Mouse (Mus musculus) midbrain, embryonic 14.5 days (tissue): ENCODE measurements around the gene Arhgef3. TPM values are rescaled to one million over a fixed set of nuclear protein-coding genes. Genes with fewer than 3 reads are reported as not detected.
A peak's percentile ranks its signal among the peaks of the same experiment; 100 is the strongest.

Source experiments
- ATAC-seq: fragments of 200-750 bp; cut with Nextera tagmentation; 2 replicates; pipeline ENCODE4 v1.8.0; 2017; ENCODE audit warnings: moderate number of reproducible peaks, moderate library complexity; ENCODE audit not compliant: low FRiP score, low TSS enrichment
- DNase-seq: peaks from one replicate; pipeline ENCODE4 v3.0.0-alpha.2; 2015
- H3K27ac ChIP-seq: fragments of 300-500 bp; sonication (generic); replicated peaks from 2 replicates; pipeline ENCODE4 v1.5.1; 2014; ENCODE audit warnings: mild to moderate bottlenecking, low read depth, low read length, moderate library complexity
- H3K27me3 ChIP-seq: fragments of 300-500 bp; sonication (generic); 2 replicates; pipeline ENCODE4 v1.6.1; 2014; ENCODE audit warnings: low read length, control low read depth, mixed read lengths; ENCODE audit not compliant: control insufficient read depth, insufficient read depth
- H3K36me3 ChIP-seq: fragments of 300-500 bp; sonication (generic); 2 replicates; pipeline ENCODE4 v1.6.1; 2014; ENCODE audit warnings: low read length, control low read depth; ENCODE audit not compliant: control insufficient read depth, insufficient read depth
- H3K4me1 ChIP-seq: fragments of 300-500 bp; sonication (generic); 2 replicates; pipeline ENCODE4 v1.6.1; 2014; ENCODE audit warnings: mild to moderate bottlenecking, antibody characterized with exemption, low read length, control low read depth; ENCODE audit not compliant: control insufficient read depth, insufficient read depth
- H3K4me2 ChIP-seq: fragments of 300-500 bp; sonication (generic); 2 replicates; pipeline ENCODE4 v1.6.1; 2014; ENCODE audit warnings: mild to moderate bottlenecking, low read length, moderate library complexity
- H3K4me3 ChIP-seq: fragments of 300-500 bp; sonication (generic); replicated peaks from 2 replicates; pipeline ENCODE4 v1.5.1; 2014; ENCODE audit warnings: low read depth, low read length
- H3K9ac ChIP-seq: fragments of 300-500 bp; sonication (generic); replicated peaks from 2 replicates; pipeline ENCODE4 v1.6.1; 2014; ENCODE audit warnings: mild to moderate bottlenecking, low read length, moderate library complexity
- H3K9me3 ChIP-seq: fragments of 300-500 bp; sonication (generic); 2 replicates; pipeline ENCODE4 v1.6.1; 2016; ENCODE audit warnings: low read length, control low read depth, mixed read lengths; ENCODE audit not compliant: control insufficient read depth
- WGBS: fragments of 180-500 bp; shearing (Covaris S2); extraction: QIAGEN DNeasy Blood & Tissue Kit; methylation state at CpG from one replicate; pipeline ENCODE4 v1.1.7; 2014; 5-methylcytosine and 5-hydroxymethylcytosine counted together
- polyA plus RNA-seq: library from polyadenylated mRNA; unstranded; fragments of >200 nt; fragmentation: Nextera tagmentation; extraction: Ambion mirVana; gene quantifications from 2 replicates; pipeline ENCODE4 v1.2.1, GENCODE M21; 2014

Gene Arhgef3
- polyA plus RNA-seq, 1 experiment from 2014 or later: 5.3 TPM

DNA sequence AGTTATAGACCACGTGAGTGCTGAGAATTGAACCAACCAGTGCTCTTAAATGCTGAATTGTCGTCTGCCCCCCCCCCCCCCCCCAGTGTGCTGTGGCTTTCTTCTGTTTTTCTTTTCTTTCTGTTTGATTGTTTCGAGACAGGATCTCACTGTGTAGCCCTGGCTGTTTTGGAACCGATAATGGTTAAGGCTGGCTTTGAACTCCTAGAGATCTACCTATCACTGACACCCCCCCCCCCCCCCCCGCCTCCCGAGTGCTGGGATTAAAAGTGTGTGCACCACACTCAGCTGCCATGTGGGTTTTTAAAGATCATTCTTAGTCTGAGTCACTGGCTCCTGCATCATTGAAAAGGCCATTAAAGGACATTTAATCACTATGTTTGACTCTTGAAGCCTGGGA is 147.7 kb downstream of the Arhgef3 start:
- Histone ChIP-seq H3K4me3 (no peak overlapping the region), H3K4me1 (peaks cover 3% of the 10 kb centered on the region; the same call in 1 of the 2 replicates), H3K27me3 (no peaks in the 10 kb centered on the region), H3K27ac (no peak overlapping the region), H3K4me2 (no peak overlapping the region), H3K9me3 (no peaks in the 10 kb centered on the region), H3K9ac (no peak overlapping the region), H3K36me3 (no peaks in the 10 kb centered on the region)
- DNase-seq (no peak), ATAC-seq (no peak)
- 65% methylated on average over 6 of the region's 6 CpGs for WGBS

DNA sequence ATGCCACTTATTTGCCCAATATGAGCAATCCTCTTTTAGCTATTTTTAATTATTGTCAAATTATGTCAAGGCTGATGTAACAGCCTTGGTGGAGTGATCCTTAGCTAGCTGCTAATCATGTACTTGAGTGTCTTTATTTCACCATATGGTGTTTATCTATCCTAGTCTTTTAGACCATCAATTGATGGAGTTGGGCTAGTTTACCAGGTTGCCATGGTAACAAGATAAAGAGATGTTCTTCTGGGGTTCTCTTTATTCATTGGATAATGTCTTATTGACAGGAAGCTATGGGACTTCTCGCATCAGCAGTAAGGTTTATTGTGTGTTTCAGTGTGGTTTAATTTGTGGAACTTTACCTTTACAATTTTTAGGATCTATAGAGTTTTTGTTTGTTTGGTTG is 151.9 kb downstream of the Arhgef3 start:
- peak; percentile 32 for DNase-seq
- WGBS: 59% methylated on average over 1 of the region's 1 CpGs
- H3K9ac ChIP-seq: no peak overlapping the region

DNA sequence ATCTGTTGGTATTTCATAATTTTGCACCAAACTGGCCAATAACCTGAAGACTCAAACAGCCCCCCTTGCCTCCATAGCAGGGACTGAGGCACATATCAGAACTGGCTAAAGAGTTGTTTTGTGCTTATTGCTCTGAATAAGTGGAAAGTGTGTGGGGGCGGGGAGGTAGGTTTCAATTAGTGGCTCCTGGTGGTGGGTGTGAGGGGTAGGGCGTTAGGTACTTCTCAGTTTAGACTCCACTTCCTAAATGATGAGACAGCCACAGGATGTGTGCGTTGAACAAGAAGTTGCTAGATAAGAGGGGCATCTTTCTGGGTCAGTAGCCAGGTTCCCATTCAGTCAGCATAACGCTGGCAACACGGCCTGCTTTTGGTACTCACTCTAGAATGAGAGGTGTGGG is 153.4 kb downstream of the Arhgef3 start:
- H3K36me3 ChIP-seq: no peaks in the 10 kb centered on the region
- no peak overlapping the region for H3K4me2 ChIP-seq
- H3K27me3 ChIP-seq: no peaks in the 10 kb centered on the region
- peaks cover 20% of the 10 kb centered on the region for H3K4me1 ChIP-seq
- ATAC-seq: no peak
- no peaks in the 10 kb centered on the region for H3K9me3 ChIP-seq
- no peak overlapping the region for H3K9ac ChIP-seq
- H3K4me3 ChIP-seq: no peak overlapping the region
- H3K27ac ChIP-seq: no peak overlapping the region
- WGBS: 63% methylated on average over 5 of the region's 5 CpGs
- no peak for DNase-seq

More for the DNA sequence above, 151.9 kb downstream of the Arhgef3 start:
- Histone ChIP-seq H3K4me2 (no peak overlapping the region), H3K27ac (no peak overlapping the region), H3K9me3 (no peaks in the 10 kb centered on the region), H3K36me3 (no peaks in the 10 kb centered on the region), H3K4me3 (no peak overlapping the region), H3K27me3 (no peaks in the 10 kb centered on the region), H3K4me1 (peaks cover 7% of the 10 kb centered on the region)
- no peak for ATAC-seq

DNA sequence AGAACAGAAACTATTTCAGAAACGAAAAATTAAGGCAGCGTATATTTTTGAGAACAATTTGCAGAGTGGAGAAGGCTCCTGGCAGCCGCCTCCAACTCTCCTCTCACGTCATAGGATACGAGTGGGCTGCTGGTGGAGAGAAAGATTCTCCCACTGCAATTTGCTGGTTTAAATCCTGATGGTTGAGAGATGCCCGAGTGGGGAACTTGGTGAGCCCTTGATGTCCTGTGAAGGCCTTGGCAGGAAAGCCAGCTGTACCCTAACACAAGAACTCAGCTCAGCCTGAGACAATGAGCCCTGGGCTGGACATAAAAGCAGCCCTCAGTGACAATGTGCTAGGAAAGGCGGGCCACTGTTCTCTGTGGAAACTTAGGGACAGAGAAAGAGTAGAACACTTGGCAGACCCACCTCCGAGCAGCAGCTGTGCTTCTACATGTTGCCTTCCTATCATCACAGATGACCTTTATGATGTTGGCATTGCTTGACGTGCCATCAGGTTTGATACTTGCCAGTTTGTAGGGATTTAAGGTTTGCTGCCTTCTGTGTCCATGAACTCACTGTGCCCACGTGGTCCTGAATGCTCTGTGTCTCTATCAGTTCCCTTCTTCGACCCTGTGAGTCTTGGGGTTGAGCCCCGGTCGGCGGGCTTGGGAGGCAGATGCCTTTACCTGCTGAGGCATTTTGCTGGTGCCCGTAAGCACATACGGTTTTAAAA is 154.4 kb downstream of the Arhgef3 start:
- Histone ChIP-seq H3K4me3 (no peak overlapping the region), H3K36me3 (no peaks in the 10 kb centered on the region), H3K9me3 (no peaks in the 10 kb centered on the region), H3K9ac (no peak overlapping the region), H3K27ac (no peak overlapping the region), H3K4me1 (peaks cover 20% of the 10 kb centered on the region), H3K4me2 (no peak overlapping the region), H3K27me3 (no peaks in the 10 kb centered on the region)
- 84% methylated on average over 16 of the region's 16 CpGs for WGBS
- ATAC-seq (no peak), DNase-seq (no peak)

DNA sequence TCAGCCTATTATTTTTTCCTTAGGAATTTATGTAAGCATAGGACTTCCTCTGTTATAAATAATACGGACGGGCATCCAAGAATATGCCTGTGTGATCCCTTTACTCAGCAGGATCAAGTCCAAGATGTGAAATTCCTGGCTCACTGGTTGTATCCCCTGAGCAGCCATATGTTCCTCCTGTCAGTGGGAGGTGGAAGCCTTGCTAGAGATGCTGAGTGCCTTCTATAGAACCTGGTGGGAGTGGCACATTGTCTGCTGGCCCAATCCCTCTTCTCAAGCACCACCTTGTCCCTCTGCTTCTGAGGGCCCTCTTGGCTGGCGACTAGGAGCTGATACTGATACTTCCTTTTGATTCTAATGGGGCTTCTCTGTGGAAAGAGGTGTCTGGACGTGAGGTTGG is 155.1 kb downstream of the Arhgef3 start:
- DNase-seq (no peak), ATAC-seq (no peak)
- WGBS: 74% methylated on average over 4 of the region's 4 CpGs

DNA sequence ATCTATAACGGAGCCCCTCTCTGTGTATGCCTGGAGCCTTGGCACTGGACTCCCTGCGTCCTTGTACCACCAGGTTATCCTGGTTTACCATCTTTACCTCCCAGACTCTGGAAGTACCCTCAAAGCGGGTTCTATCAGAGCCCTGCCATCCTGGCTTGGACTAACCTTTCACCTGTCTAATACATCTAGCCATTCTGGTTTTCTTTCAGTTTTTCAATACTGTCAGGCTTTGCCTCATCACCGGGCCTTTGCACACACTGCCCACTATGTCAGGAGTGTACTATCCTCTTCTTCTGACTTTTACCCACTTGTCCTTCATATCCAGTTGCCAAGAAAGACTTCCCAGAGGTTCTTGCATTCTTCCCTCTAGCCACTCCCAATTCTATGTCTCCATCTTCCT is 155.8 kb downstream of the Arhgef3 start:
- H3K36me3 ChIP-seq: no peaks in the 10 kb centered on the region
- no peaks in the 10 kb centered on the region for H3K9me3 ChIP-seq
- H3K4me3 ChIP-seq: no peak overlapping the region
- H3K4me1 ChIP-seq: peaks cover 20% of the 10 kb centered on the region
- no peaks in the 10 kb centered on the region for H3K27me3 ChIP-seq
- 93% methylated on average over 4 of the region's 4 CpGs for WGBS
- no peak overlapping the region for H3K27ac ChIP-seq
- H3K9ac ChIP-seq: no peak overlapping the region
- H3K4me2 ChIP-seq: no peak overlapping the region
- ATAC-seq (no peak), DNase-seq (no peak)

More for the DNA sequence above, 155.1 kb downstream of the Arhgef3 start:
- Histone ChIP-seq H3K4me3 (no peak overlapping the region), H3K4me2 (no peak overlapping the region), H3K36me3 (no peaks in the 10 kb centered on the region), H3K27ac (no peak overlapping the region), H3K9me3 (no peaks in the 10 kb centered on the region), H3K9ac (no peak overlapping the region), H3K27me3 (no peaks in the 10 kb centered on the region), H3K4me1 (peaks cover 20% of the 10 kb centered on the region)

DNA sequence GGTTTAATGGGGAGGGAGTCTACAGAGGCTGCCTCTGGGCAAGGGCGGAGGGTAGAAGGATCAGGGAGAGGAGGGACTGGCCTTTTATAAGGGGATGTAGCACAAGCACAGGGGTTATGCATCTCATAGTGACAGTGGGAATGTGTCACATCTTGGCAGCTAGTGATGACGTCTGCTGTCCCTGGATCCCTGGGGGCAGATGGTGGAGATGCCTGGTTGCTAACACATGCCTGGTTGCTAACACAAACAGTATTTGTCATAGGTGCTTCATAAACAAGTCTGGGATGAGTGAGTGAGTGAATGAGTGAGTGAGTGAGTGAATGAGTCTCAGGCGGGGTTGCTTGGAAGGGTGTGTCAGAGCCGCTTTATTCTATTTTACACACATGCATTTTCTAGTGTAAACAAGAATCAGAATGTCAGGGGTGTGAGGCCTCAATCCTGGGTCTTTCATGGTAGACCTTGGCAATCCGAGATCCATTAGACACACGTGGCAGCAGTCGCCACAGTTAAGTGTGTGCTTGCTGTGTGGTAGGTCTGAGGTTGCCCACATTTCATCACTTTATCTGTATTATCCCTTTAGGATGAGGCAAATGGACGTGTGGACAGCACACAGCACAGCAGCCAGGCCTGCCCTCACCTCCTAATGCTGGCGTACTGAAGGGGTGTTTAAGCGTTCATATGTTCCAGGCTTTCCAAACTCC is 156.8 kb downstream of the Arhgef3 start:
- DNase-seq (no peak), ATAC-seq (no peak)
- 54% methylated on average over 10 of the region's 10 CpGs for WGBS

DNA sequence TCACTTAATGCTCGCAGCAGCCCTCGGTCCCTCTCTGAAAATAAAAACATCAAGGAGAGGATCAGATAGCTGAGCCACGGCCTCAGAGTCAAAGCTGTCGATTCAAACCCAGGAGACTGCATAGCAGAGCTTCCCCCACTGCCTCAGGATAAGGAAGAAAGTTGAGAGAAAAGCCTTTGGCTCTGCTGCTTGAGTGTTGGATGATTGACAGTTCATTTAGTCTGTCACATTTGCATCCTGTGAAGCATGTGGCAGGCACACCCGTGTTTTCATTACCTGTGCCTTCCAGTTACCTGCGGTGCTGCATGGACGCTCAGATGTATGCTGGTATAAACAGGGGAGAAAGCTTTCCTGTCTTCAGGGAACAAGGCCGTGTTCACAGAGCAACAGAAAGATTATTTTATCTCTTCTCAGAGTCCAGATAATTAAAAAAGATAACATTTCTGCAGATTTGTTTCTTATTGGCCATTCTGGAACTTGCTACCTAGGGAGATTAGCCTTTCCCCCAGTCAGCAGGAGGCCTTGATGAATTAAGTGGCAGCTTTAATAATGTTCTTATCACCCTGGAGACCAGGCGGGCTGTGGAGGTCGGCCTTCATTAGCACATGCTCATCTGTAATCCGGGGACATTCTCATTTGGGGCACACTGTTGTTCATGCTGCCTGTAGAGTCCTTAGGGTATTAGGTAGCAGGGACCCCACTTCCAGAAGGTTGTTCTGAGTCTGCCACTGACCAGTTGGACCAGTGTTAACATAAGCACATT is 157.6 kb downstream of the Arhgef3 start:
- H3K4me1 ChIP-seq: peaks cover 16% of the 10 kb centered on the region
- H3K36me3 ChIP-seq: no peaks in the 10 kb centered on the region
- H3K9ac ChIP-seq: 0 out of 2 replicates have a peak overlapping the region, but pooled peaks have one; percentile 23
- H3K27me3 ChIP-seq: no peaks in the 10 kb centered on the region
- DNase-seq: peak; percentile 59
- H3K9me3 ChIP-seq: no peaks in the 10 kb centered on the region
- H3K4me2 ChIP-seq: no peak overlapping the region
- H3K4me3 ChIP-seq: no peak overlapping the region
- WGBS: 6% methylated on average over 11 of the region's 11 CpGs
- peak overlapping the region; percentile 57 for H3K27ac ChIP-seq
- ATAC-seq: peak; percentile 37; the same call in 1 of the 2 replicates

More for the DNA sequence above, 156.8 kb downstream of the Arhgef3 start:
- Histone ChIP-seq H3K4me3 (no peak overlapping the region), H3K4me2 (no peak overlapping the region), H3K27me3 (no peaks in the 10 kb centered on the region), H3K4me1 (peaks cover 20% of the 10 kb centered on the region), H3K9ac (no peak overlapping the region), H3K27ac (peak overlapping the region; percentile 57), H3K36me3 (no peaks in the 10 kb centered on the region), H3K9me3 (no peaks in the 10 kb centered on the region)
